Comparison of ENCODE assay signal across 7 mouse cellular contexts in genomic region chr8:95676631-95677030, GRCm38 (mm10). TPM values are rescaled to one million over a fixed set of nuclear protein-coding genes. Genes with fewer than 3 reads are reported as not detected.
DNase-seq lines count a peak whose midpoint lies in the region; ATAC-seq and TF ChIP-seq lines count a peak whose summit lies in the region.

Gene Ndrg4, plus strand, starts transcription at chr8:95676980.

- no peak for TF ChIP-seq EP300 in liver, postnatal 0 days (IDR thresholded peaks at IDR 0.05; ENCODE audit: low read depth)

- TF ChIP-seq POLR2A in spleen, adult 2 months (IDR thresholded peaks at IDR 0.05; ENCODE audit: low read depth, low read length): no peak

- no peaks in the 10 kb centered on the region for H3K36me3 ChIP-seq in spleen, adult 2 months (ENCODE audit: control insufficient read depth, insufficient read depth, low read length)
- H3K36me3 ChIP-seq in embryonic facial prominence, embryonic 15.5 days: no peaks in the 10 kb centered on the region
- H3K36me3 ChIP-seq in hindbrain, embryonic 14.5 days (replicated peaks; ENCODE audit: control insufficient read depth, insufficient read depth): no peaks in the 10 kb centered on the region
- H3K36me3 ChIP-seq in liver, postnatal 0 days (replicated peaks; ENCODE audit: insufficient read depth, low read length): no peaks in the 10 kb centered on the region

- H3K9ac ChIP-seq in embryonic facial prominence, embryonic 15.5 days: peak within 1 kb of the TSS; percentile 26; the same call in 1 of the 2 replicates
- peak within 1 kb of the TSS; percentile 88 for H3K9ac ChIP-seq in hindbrain, embryonic 14.5 days
- H3K9ac ChIP-seq in liver, postnatal 0 days (replicated peaks): no peak within 1 kb of the TSS

- peak within 1 kb of the TSS; percentile 98 for H3K4me2 ChIP-seq in embryonic facial prominence, embryonic 15.5 days (replicated peaks)
- peak within 1 kb of the TSS; percentile 81 for H3K4me2 ChIP-seq in hindbrain, embryonic 14.5 days (replicated peaks)
- peak within 1 kb of the TSS; percentile 73 for H3K4me2 ChIP-seq in liver, postnatal 0 days (ENCODE audit: low read depth, low read length)

- no peak for DNase-seq in spleen, adult 2 months (ENCODE audit: low read depth in 1 of 2, low spot score in 2 of 2)
- no peak for DNase-seq in spleen, postnatal 10 days (ENCODE audit: low spot score in 2 of 2)
- DNase-seq in hindbrain, embryonic 14.5 days (ENCODE audit: low spot score): no peak
- no peak for DNase-seq in liver, postnatal 0 days
- no peak for DNase-seq in right cerebral cortex, postnatal 36 days (ENCODE audit: low spot score in 2 of 2)
- no peak for DNase-seq in thymus, postnatal 4 days

- WGBS in spleen, adult 2 months: 64% methylated on average over 9 of the region's 9 CpGs
- WGBS in embryonic facial prominence, embryonic 15.5 days: 31% methylated on average over 9 of the region's 9 CpGs
- 47% methylated on average over 9 of the region's 9 CpGs for WGBS in hindbrain, embryonic 14.5 days
- WGBS in liver, postnatal 0 days (ENCODE audit: insufficient replicate concordance): 36% methylated on average over 9 of the region's 9 CpGs

- H3K4me3 ChIP-seq in spleen, adult 2 months (ENCODE audit: extremely low read depth, insufficient read depth, insufficient read length): peak within 1 kb of the TSS; percentile 39; the same call in 1 of the 2 replicates
- peak within 1 kb of the TSS; percentile 54 for H3K4me3 ChIP-seq in embryonic facial prominence, embryonic 15.5 days (replicated peaks)
- H3K4me3 ChIP-seq in hindbrain, embryonic 14.5 days (replicated peaks; ENCODE audit: low read length): peak within 1 kb of the TSS; percentile 77
- H3K4me3 ChIP-seq in liver, postnatal 0 days (ENCODE audit: low read depth, low read length): peak within 1 kb of the TSS; percentile 43

- H3K4me1 ChIP-seq in spleen, adult 2 months (ENCODE audit: control insufficient read depth, insufficient read depth, insufficient read length): peaks cover 11% of the 10 kb centered on the region; the same call in 1 of the 2 replicates
- H3K4me1 ChIP-seq in embryonic facial prominence, embryonic 15.5 days: peaks cover 15% of the 10 kb centered on the region
- peaks cover 13% of the 10 kb centered on the region for H3K4me1 ChIP-seq in hindbrain, embryonic 14.5 days (replicated peaks; ENCODE audit: control insufficient read depth, insufficient read depth, low read length)
- H3K4me1 ChIP-seq in liver, postnatal 0 days (ENCODE audit: insufficient read depth): peaks cover 2% of the 10 kb centered on the region; the same call in 1 of the 2 replicates

- ATAC-seq in embryonic facial prominence, embryonic 15.5 days (ENCODE audit: insufficient number of reproducible peaks, low FRiP score, low TSS enrichment, low read depth): no peak
- ATAC-seq in hindbrain, embryonic 14.5 days (ENCODE audit: low FRiP score): no peak
- no peak for ATAC-seq in liver, postnatal 0 days

- peaks cover 17% of the 10 kb centered on the region for H3K27me3 ChIP-seq in spleen, adult 2 months (ENCODE audit: control insufficient read depth, insufficient read depth, low read length)
- H3K27me3 ChIP-seq in embryonic facial prominence, embryonic 15.5 days: peaks cover 84% of the 10 kb centered on the region
- peaks cover 26% of the 10 kb centered on the region; the same call in 1 of the 2 replicates for H3K27me3 ChIP-seq in hindbrain, embryonic 14.5 days (ENCODE audit: control insufficient read depth, insufficient read depth, low read length)
- H3K27me3 ChIP-seq in liver, postnatal 0 days (ENCODE audit: insufficient read depth, low read length): peaks cover 65% of the 10 kb centered on the region

- H3K27ac ChIP-seq in spleen, adult 2 months (ENCODE audit: insufficient read depth, low read length): no peak within 1 kb of the TSS
- no peak within 1 kb of the TSS for H3K27ac ChIP-seq in embryonic facial prominence, embryonic 15.5 days (replicated peaks)
- peak within 1 kb of the TSS; percentile 72 for H3K27ac ChIP-seq in hindbrain, embryonic 14.5 days
- no peak within 1 kb of the TSS for H3K27ac ChIP-seq in liver, postnatal 0 days (ENCODE audit: low read depth)

- H3K9me3 ChIP-seq in embryonic facial prominence, embryonic 15.5 days (replicated peaks): no peaks in the 10 kb centered on the region
- no peaks in the 10 kb centered on the region for H3K9me3 ChIP-seq in hindbrain, embryonic 14.5 days (ENCODE audit: control insufficient read depth, low read length)
- no peaks in the 10 kb centered on the region for H3K9me3 ChIP-seq in liver, postnatal 0 days (ENCODE audit: low read length)

- no peak for TF ChIP-seq CTCF in spleen, adult 2 months (IDR thresholded peaks at IDR 0.05; ENCODE audit: extremely low read depth, insufficient read depth, insufficient read length, insufficient replicate concordance)
- TF ChIP-seq CTCF in liver, postnatal 0 days (IDR thresholded peaks at IDR 0.05; ENCODE audit: low read depth): no peak

RNA-seq across cellular contexts. Expression of gene Ndrg4, which starts in this region (rescaled TPM):
- 1.2 and 2.0 TPM in 2 replicates for polyA plus RNA-seq in spleen, adult 2 months (2012; rRNA removed)
- polyA plus RNA-seq in embryonic facial prominence, embryonic 15.5 days (2015; fragmentation: Nextera tagmentation; extraction: Ambion mirVana): 27.5 and 28.7 TPM in 2 replicates
- polyA plus RNA-seq in hindbrain, embryonic 14.5 days (2014; fragmentation: Nextera tagmentation; extraction: Ambion mirVana): 397 and 490 TPM in 2 replicates
- polyA plus RNA-seq in liver, postnatal 0 days (2015; fragmentation: Nextera tagmentation; extraction: Ambion mirVana): 0.48 and 0.92 TPM in 2 replicates

Comparison
In these comparisons a context has a peak if more than half of its experiments do, and no peak if none do; other contexts are left out.
1. RNA of gene Ndrg4 (polyA plus RNA-seq): 397 to 490 TPM in hindbrain, embryonic 14.5 days; 27.5 to 28.7 TPM in embryonic facial prominence, embryonic 15.5 days, 1.2 to 2.0 TPM in spleen, adult 2 months and 0.48 to 0.92 TPM in liver, postnatal 0 days; every median in the first group is over 10 times any median in the second.
2. Peak in every context shown above with its lines, with median percentiles within 50 percentile points of each other: H3K4me3 ChIP-seq and H3K4me2 ChIP-seq.